In genomic region chr10:116658162-116658962, GRCm38 (mm10) we compare ENCODE assay signal across 23 mouse cellular contexts.
DNase-seq lines count a peak whose midpoint lies in the region; ATAC-seq and TF ChIP-seq lines count a peak whose summit lies in the region.
"Had no signal": no experiment of that assay in that cellular context is flagged by ENCODE, and none has a peak within 500 bp of the region (broad histone marks: within the 10 kb centered on the region; RNA-seq: fewer than 3 reads in every experiment).

No protein-coding gene starts in this region.

- H3K4me3 ChIP-seq in CH12.LX (replicated peaks in 1 of 3; ENCODE audit: low read depth in 2 of 3, low read length in 2 of 3, poor library complexity in 1 of 3) = no peak overlapping the region

- peaks cover 6 to 39% of the 10 kb centered on the region in 2 experiments for H3K4me1 ChIP-seq in CH12.LX (ENCODE audit: control insufficient read depth in 1 of 2, insufficient read depth in 2 of 2)

- no peak overlapping the region for H3K9ac ChIP-seq in CH12.LX (ENCODE audit: insufficient read depth, low read depth)

- TF ChIP-seq POLR2A in CH12.LX (IDR thresholded peaks at IDR 0.05; ENCODE audit: low read depth, low read length) = no peak

- no peaks in the 10 kb centered on the region for H3K79me2 ChIP-seq in CH12.LX (replicated peaks; ENCODE audit: control insufficient read depth, extremely low read depth, insufficient read depth, poor library complexity, severe bottlenecking)

- H3K27me3 ChIP-seq in CH12.LX (replicated peaks) = no peaks in the 10 kb centered on the region
- no peaks in the 10 kb centered on the region for H3K27me3 ChIP-seq in splenic B cell, adult 2 months (ENCODE audit: control insufficient read depth, insufficient read depth, low read length, poor library complexity, severe bottlenecking)
- H3K27me3 ChIP-seq: Patski had no signal

- peak; percentile 57; the same call in 1 of the 2 replicates for ATAC-seq in megakaryocyte, adult 5-6 weeks (ENCODE audit: poor library complexity, severe bottlenecking)
- ATAC-seq: activated CD4-positive, CD25-positive, alpha-beta regulatory T cell, adult 4 months; CD4-positive, CD25-positive, alpha-beta regulatory T cell, adult 4 months; Patski had no signal

- H3K27ac ChIP-seq in CH12.LX (ENCODE audit: insufficient read depth, low read depth) = peak overlapping the region; percentile 82

- TF ChIP-seq EP300 in CH12.LX (IDR thresholded peaks at IDR 0.05; ENCODE audit: low read length) = peak; percentile 56

- dilution Hi-C loops in CH12.LX (cut with MboI; ENCODE audit: extremely low pct_ligation_motif_present, extremely low pct_unique_long_range_greater_than_20kb, low sequenced_read_pairs) = no loop called here

- H3K9me3 ChIP-seq in CH12.LX (replicated peaks; ENCODE audit: low read length) = peaks cover 12% of the 10 kb centered on the region

- DNase-seq in A20 (ENCODE audit: low read depth, low spot score) (peak; percentile 71), CH12.LX (ENCODE audit: extremely low read depth) (peak; percentile 89)
- DNase-seq in splenic B cell, adult 2 months (ENCODE audit: low read depth, low spot score) = peak; percentile 9
- DNase-seq in B cell, adult 2 months = no peak
- DNase-seq in spleen, adult 18-20 months = no peak
- DNase-seq in right cerebral cortex, postnatal 36 days (ENCODE audit: low spot score in 2 of 2) = no peak
- DNase-seq in layer of hippocampus, postnatal 25 days (ENCODE audit: extremely low spot score in 1 of 2, low spot score in 1 of 2) = no peak
- DNase-seq: adrenal gland, adult 2 months; adrenal gland, adult 8-10 months; adrenal gland, postnatal 10 days; adrenal gland, postnatal 14 days; adrenal gland, postnatal 25 days; adrenal gland, postnatal 36 days; cerebellum, adult 11 months; cerebellum, adult 11-12 months; cerebellum, adult 18-20 months; cerebellum, adult 2 months; cerebellum, adult 8-10 months had no signal

- peaks cover 0 to 2% of the 10 kb centered on the region in 2 experiments for H3K36me3 ChIP-seq in CH12.LX (replicated peaks in 1 of 2; ENCODE audit: control insufficient read depth in 1 of 2, insufficient read depth in 1 of 2, low read length in 1 of 2)
- no peaks in the 10 kb centered on the region for H3K36me3 ChIP-seq in splenic B cell, adult 2 months (ENCODE audit: control insufficient read depth, insufficient read depth, low read length, poor library complexity, severe bottlenecking)
- H3K36me3 ChIP-seq: G1E had no signal

- no peak; the same call in 1 of the 2 replicates for TF ChIP-seq RAD21 in CH12.LX (IDR thresholded peaks at IDR 0.05; ENCODE audit: low read depth, low read length)

- in situ Hi-C loops in CH12.LX (cut with MboI; ENCODE audit: low pct_ligation_motif_present, low pct_unique_long_range_greater_than_20kb, low sequenced_read_pairs) = no loop called here

- TF ChIP-seq CTCF in CH12.LX (conservative IDR thresholded peaks at IDR 0.05 in 1 of 2, IDR thresholded peaks at IDR 0.05 in 1 of 2; ENCODE audit: low read depth in 2 of 2, low read length in 2 of 2) = no peak

- no peak overlapping the region; the same call in 1 of the 2 replicates for H3K4me2 ChIP-seq in CH12.LX (ENCODE audit: insufficient read depth, low read depth, poor library complexity, severe bottlenecking)

TF ChIP-seq in CH12.LX, 34 proteins besides CTCF, POLR2A, EP300 and RAD21:
- TF ChIP-seq USF2 (conservative IDR thresholded peaks at IDR 0.05; ENCODE audit: low read depth, low read length) (no peak), ELF1 (IDR thresholded peaks at IDR 0.05; ENCODE audit: low read depth, low read length) (peak; percentile 5; the same call in 1 of the 2 replicates), HCFC1 (IDR thresholded peaks at IDR 0.05; ENCODE audit: low read depth, low read length) (no peak; the same call in 1 of the 2 replicates), E2F4 (IDR thresholded peaks at IDR 0.05; ENCODE audit: insufficient replicate concordance, low read depth, low read length) (no peak), MEF2A (IDR thresholded peaks at IDR 0.05; ENCODE audit: borderline replicate concordance, low read depth, low read length) (peak; percentile 66; the same call in 1 of the 2 replicates), IRF4 (IDR thresholded peaks at IDR 0.05; ENCODE audit: low read depth, low read length) (peak; percentile 71), MAZ (IDR thresholded peaks at IDR 0.05; ENCODE audit: low read depth, low read length) (0 out of 2 replicates have a peak, but pooled peaks have one; percentile 39), CHD2 (IDR thresholded peaks at IDR 0.05; ENCODE audit: low read length) (0 out of 2 replicates have a peak, but pooled peaks have one; percentile 30), TCF12 (IDR thresholded peaks at IDR 0.05; ENCODE audit: low read depth, low read length) (peak; percentile 66), NELFE (IDR thresholded peaks at IDR 0.05; ENCODE audit: low read depth, low read length) (0 out of 2 replicates have a peak, but pooled peaks have one; percentile 19), ZMIZ1 (IDR thresholded peaks at IDR 0.05; ENCODE audit: low read depth, low read length) (no peak), SIN3A (IDR thresholded peaks at IDR 0.05; ENCODE audit: low read length) (peak; percentile 35; the same call in 1 of the 2 replicates), BHLHE40 (IDR thresholded peaks at IDR 0.05; ENCODE audit: low read depth, low read length) (peak; percentile 32), PAX5 (IDR thresholded peaks at IDR 0.05; ENCODE audit: low read length) (no peak), MYC (IDR thresholded peaks at IDR 0.05; ENCODE audit: low read depth, low read length) (peak; percentile 45; the same call in 1 of the 2 replicates), KAT2A (IDR thresholded peaks at IDR 0.05; ENCODE audit: insufficient replicate concordance, low read length) (no peak), SMC3 (IDR thresholded peaks at IDR 0.05; ENCODE audit: low read depth, low read length) (0 out of 2 replicates have a peak, but pooled peaks have one; percentile 20), GABPA (IDR thresholded peaks at IDR 0.05; ENCODE audit: insufficient replicate concordance, low read depth, low read length) (no peak), TBP (conservative IDR thresholded peaks at IDR 0.05; ENCODE audit: low read depth, low read length) (0 out of 2 replicates have a peak, but pooled peaks have one; percentile 35), CHD1 (IDR thresholded peaks at IDR 0.05; ENCODE audit: low read depth, low read length) (no peak), ETS1 (conservative IDR thresholded peaks at IDR 0.05; ENCODE audit: low read depth, low read length) (peak; percentile 32; the same call in 1 of the 2 replicates), MAX (IDR thresholded peaks at IDR 0.05; ENCODE audit: low read length) (peak; percentile 69), MAFK (IDR thresholded peaks at IDR 0.05; ENCODE audit: insufficient replicate concordance, low read length) (0 out of 2 replicates have a peak, but pooled peaks have one; percentile 2)

Comparison
In these comparisons a context has a peak if more than half of its experiments do, and no peak if none do; other contexts are left out.
1. DNase-seq: peak in A20 (single experiment), CH12.LX (single experiment) and splenic B cell, adult 2 months (single experiment); none in B cell, adult 2 months (0 of 2), spleen, adult 18-20 months (0 of 2), right cerebral cortex, postnatal 36 days (0 of 2) and layer of hippocampus, postnatal 25 days (0 of 2).